Mouse (Mus musculus) intestine, embryonic 15.5 days (tissue): Measurements from ENCODE around the gene Rps7. TPM values are rescaled to one million over a fixed set of nuclear protein-coding genes. Genes with fewer than 3 reads are reported as not detected.
A peak's percentile ranks its signal among the peaks of the same experiment; 100 is the strongest.

Experiments
- ATAC-seq: fragments of 200-750 bp; cut with Nextera tagmentation; 2 replicates; pipeline ENCODE4 v1.8.0; 2017; ENCODE audit warnings: moderate TSS enrichment, moderate library complexity
- H3K27ac ChIP-seq: fragments of 300-500 bp; sonication (generic); 2 replicates; pipeline ENCODE4 v1.5.1; 2015; ENCODE audit warnings: mild to moderate bottlenecking, inconsistent platforms
- H3K27me3 ChIP-seq: fragments of 300-500 bp; sonication (generic); replicated peaks from 2 replicates; pipeline ENCODE4 v1.6.1; 2015; ENCODE audit warnings: inconsistent platforms
- H3K36me3 ChIP-seq: fragments of 300-500 bp; sonication (generic); 2 replicates; pipeline ENCODE4 v1.6.1; 2015; ENCODE audit warnings: inconsistent platforms
- H3K4me1 ChIP-seq: fragments of 300-500 bp; sonication (generic); replicated peaks from 2 replicates; pipeline ENCODE4 v1.6.1; 2015; ENCODE audit warnings: inconsistent platforms
- H3K4me2 ChIP-seq: fragments of 300-500 bp; sonication (generic); replicated peaks from 2 replicates; pipeline ENCODE4 v1.6.1; 2015; ENCODE audit warnings: mild to moderate bottlenecking, inconsistent platforms
- H3K4me3 ChIP-seq: fragments of 300-500 bp; sonication (generic); replicated peaks from 2 replicates; pipeline ENCODE4 v1.5.1; 2015; ENCODE audit warnings: inconsistent platforms
- H3K9ac ChIP-seq: fragments of 300-500 bp; sonication (generic); 2 replicates; pipeline ENCODE4 v1.6.1; 2015; ENCODE audit warnings: inconsistent platforms
- H3K9me3 ChIP-seq: fragments of 300-500 bp; sonication (generic); 2 replicates; pipeline ENCODE4 v1.6.1; 2016; ENCODE audit warnings: inconsistent platforms
- WGBS: fragments of 180-500 bp; shearing (Covaris S2); methylation state at CpG from one replicate; pipeline ENCODE4 v1.1.7; 2015; 5-methylcytosine and 5-hydroxymethylcytosine counted together
- polyA plus RNA-seq: library from polyadenylated mRNA; unstranded; fragments of >200 nt; fragmentation: Nextera tagmentation; extraction: Ambion mirVana; gene quantifications from 2 replicates; pipeline ENCODE4 v1.2.1, GENCODE M21; 2015

Gene Rps7
- 676 and 798 TPM in 2 replicates for polyA plus RNA-seq

DNA sequence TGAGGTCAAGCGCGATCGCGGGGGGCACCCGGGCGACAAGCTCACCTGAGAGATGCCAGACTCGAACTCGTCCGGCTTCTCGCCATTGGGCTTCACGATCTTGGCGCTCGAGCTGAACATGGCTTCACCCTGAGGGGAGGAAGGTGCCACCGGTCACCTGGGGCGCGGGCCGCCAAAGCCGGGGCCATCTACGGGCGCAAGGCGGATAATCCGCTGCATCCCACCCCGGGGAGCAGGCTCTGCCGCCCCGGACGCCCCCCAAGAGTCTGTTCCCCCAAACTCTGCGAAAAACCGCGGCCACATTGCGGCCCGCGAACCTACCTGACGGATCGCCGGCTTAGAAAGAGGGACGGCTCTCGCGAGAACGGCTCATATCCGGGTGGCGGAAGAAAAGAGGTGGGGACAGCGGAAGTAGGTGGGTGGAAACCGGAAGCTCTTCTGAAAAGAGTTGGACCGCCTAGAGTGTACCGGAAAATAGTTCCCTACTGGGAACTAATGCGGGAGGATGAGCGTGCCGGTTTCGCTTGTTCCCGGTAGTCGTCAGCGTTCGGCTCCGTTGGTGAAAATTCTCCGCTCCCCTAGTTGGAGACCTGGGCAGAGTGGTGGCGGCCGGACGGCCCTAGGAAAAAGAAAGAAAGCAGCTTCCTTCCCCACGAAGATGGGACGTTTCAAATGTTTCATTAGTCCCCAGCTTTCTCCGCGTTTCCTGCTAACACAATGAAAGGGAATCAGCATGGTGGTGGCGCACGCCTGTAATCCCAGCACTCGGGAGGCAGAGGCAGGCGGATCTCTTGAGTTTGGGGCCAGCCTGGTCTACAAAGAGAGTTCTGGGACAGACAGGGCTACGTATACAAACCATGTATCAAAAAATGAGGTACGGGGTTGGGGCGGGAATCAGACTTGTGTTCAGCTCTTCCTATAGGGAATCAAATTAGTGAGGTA, at the start of gene Rps7:
Rps7 (minus strand) TSS at position 419 of the 942 bp plus-strand sequence.
- ATAC-seq: peak; percentile 98
- Histone ChIP-seq H3K27me3 (no peaks in the 10 kb centered on the region), H3K27ac (peak within 1 kb of the TSS; percentile 87), H3K4me2 (peak within 1 kb of the TSS; percentile 63), H3K4me1 (peaks cover 18% of the 10 kb centered on the region), H3K4me3 (peak within 1 kb of the TSS; percentile 88), H3K9me3 (no peaks in the 10 kb centered on the region), H3K9ac (peak within 1 kb of the TSS; percentile 96), H3K36me3 (peaks cover 30% of the 10 kb centered on the region)
- 4% methylated on average over 69 of the region's 69 CpGs for WGBS

DNA sequence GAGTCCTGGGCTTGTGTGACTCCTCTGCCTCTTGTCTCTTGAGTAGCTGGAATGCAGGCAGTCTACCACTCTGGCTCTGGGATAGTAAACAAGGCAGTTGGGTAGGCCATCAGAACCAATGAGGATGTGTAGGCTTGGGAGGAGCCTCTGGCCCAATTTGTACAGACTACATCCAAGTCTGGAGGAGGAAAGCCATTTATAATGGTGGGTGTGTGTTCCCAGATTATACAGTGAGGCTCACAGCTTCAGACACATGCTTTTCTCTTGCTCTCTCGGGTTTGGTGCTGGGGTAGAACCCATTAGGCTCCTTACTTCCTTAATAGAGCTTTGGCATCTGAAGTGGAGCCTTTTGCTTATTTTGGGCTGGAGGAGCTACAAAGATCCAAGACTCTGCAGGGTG, 48.9 kb upstream of the Rps7 start:
- no peaks in the 10 kb centered on the region for H3K9me3 ChIP-seq
- WGBS: 63% methylated on average over 1 of the region's 1 CpGs

DNA sequence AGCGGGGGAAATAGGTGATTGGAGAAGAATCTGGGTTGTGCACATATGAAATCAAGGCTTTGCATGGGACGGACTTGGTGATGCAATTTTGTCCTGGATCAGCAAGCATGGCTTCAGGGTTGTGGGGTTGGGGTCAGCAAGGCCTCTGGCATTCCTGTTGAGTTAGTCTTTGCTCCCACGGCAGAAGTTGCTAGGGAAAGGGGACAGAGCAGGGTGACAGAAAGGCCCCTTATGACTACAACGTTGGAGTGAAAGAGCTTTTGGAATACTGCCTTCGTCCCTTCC, 40.1 kb upstream of the Rps7 start:
- H3K9me3 ChIP-seq: no peaks in the 10 kb centered on the region
- WGBS: 65% methylated on average over 5 of the region's 5 CpGs
- H3K4me2 ChIP-seq: peak overlapping the region; percentile 63
- no peaks in the 10 kb centered on the region for H3K27me3 ChIP-seq
- H3K4me1 ChIP-seq: peaks cover 6% of the 10 kb centered on the region; the same call in 1 of the 2 replicates
- peak overlapping the region; percentile 93 for H3K27ac ChIP-seq
- H3K4me3 ChIP-seq: peak overlapping the region; percentile 55
- peak overlapping the region; percentile 61 for H3K9ac ChIP-seq
- peak; percentile 1; the same call in 1 of the 2 replicates for ATAC-seq
- peaks cover 11% of the 10 kb centered on the region for H3K36me3 ChIP-seq

More for the DNA sequence above, 48.9 kb upstream of the Rps7 start:
- H3K4me3 ChIP-seq: no peak overlapping the region
- no peak for ATAC-seq
- H3K36me3 ChIP-seq: peaks cover 10% of the 10 kb centered on the region; the same call in 1 of the 2 replicates
- no peak overlapping the region for H3K27ac ChIP-seq
- no peak overlapping the region for H3K4me2 ChIP-seq
- H3K27me3 ChIP-seq: no peaks in the 10 kb centered on the region
- 0 out of 2 replicates have a peak, but pooled peaks cover 6% of the 10 kb centered on the region for H3K4me1 ChIP-seq
- H3K9ac ChIP-seq: no peak overlapping the region

DNA sequence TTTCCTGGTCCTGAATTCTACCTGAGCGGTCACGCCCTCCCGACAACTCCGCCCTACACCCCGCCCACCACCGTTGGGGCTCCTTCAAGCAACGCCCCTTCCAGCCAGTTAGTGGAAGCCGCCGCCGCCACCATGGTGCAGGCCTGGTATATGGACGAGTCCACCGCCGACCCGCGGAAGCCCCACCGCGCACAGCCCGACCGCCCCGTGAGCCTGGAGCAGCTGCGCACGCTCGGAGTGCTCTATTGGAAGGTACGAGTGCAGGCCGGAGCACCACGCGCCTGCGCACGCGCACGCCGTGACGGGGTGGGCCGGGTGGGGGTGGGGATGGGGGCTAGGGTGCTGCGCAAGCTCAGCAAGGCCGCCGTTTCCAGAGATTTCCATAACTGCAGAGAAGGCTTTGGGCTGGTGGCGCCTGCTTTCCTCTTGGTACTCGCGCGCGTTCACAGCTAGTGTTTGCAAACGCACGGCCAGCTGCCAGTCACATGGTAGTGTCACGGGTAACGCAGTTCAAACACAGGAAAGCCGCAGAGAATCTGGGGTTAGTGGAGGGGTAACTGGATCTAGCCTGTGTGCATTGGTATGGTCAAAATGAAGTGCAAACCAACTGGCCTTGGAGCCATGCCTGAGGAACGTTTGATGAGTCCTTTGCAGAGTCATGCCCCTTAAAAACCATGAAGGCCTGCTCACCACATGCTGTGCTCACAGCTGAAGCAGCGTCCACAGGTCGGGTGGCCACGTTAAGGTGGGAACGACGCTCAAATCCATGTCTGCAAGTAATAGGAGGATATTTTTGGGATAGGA, 39.6 kb upstream of the Rps7 start, which contains the start of gene Adi1:
Adi1 (plus strand) TSS at position 111 of the 804 bp plus-strand sequence.
- H3K27me3 ChIP-seq: no peaks in the 10 kb centered on the region
- H3K9me3 ChIP-seq: no peaks in the 10 kb centered on the region
- peak within 1 kb of the TSS; percentile 93 for H3K27ac ChIP-seq
- H3K36me3 ChIP-seq: peaks cover 8% of the 10 kb centered on the region
- H3K4me1 ChIP-seq: peaks cover 6% of the 10 kb centered on the region; the same call in 1 of the 2 replicates
- peak; percentile 97 for ATAC-seq
- H3K4me2 ChIP-seq: peak within 1 kb of the TSS; percentile 63
- peak within 1 kb of the TSS; percentile 61 for H3K9ac ChIP-seq
- H3K4me3 ChIP-seq: peak within 1 kb of the TSS; percentile 55
- WGBS: 2% methylated on average over 50 of the region's 53 CpGs

DNA sequence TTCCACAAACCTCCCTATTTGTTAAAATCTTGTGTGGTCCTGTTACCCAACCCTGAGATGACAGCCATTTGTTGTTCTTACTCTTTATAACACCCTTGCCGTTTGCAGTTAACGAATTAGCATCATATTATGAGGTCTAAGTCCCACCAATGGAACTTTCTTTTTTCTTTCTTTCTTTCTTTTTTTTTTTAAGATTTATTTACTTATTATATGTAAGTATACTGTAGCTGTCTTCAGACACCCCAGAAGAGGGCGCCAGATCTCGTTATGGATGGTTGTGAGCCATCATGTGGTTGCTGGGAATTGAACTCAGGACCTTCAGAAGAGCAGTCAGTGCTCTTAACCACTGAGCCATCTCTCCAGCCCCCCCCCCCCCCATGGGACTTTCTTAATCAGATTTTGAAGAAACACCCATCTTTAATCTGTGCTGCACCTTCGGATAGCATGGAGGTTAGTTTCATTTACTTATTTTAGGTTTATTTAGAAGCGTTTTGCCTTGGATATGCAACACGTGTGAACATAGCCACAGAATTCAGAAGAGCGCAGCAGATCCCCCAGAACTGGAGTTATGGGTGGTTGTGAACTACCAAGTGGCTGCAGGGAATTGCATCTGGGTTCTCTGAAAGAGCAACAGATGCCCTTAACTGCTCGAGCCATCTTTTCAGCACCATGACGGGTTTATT, 38.4 kb upstream of the Rps7 start:
- Histone ChIP-seq H3K9ac (no peak overlapping the region), H3K4me2 (peak overlapping the region; percentile 63; the same call in 1 of the 2 replicates), H3K27me3 (no peaks in the 10 kb centered on the region), H3K4me1 (peaks cover 6% of the 10 kb centered on the region; the same call in 1 of the 2 replicates), H3K4me3 (no peak overlapping the region), H3K9me3 (no peaks in the 10 kb centered on the region), H3K27ac (no peak overlapping the region), H3K36me3 (peaks cover 8% of the 10 kb centered on the region; the same call in 1 of the 2 replicates)
- ATAC-seq: no peak
- 77% methylated on average over 10 of the region's 10 CpGs for WGBS

DNA sequence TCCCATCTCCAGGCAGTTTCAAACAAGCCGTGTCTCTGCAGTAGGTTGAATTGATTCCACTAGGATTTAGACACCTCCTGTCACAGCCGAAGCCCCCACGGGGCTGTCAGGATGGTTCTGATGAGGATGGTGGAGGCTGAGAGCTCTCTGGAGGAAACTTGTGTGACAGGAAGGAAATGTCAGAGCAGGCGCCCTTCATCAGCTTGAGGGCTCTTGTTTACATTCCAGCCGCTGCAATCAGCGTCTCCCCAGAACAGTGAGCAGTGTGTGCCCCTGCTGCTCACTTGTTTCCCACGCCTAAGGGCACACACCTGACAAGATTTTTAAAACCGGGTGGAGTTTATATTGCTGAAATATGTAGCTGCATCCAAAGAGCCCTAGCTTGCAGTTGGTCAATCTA, 31.5 kb upstream of the Rps7 start:
- no peak overlapping the region for H3K9ac ChIP-seq
- WGBS: 9% methylated on average over 8 of the region's 8 CpGs
- no peaks in the 10 kb centered on the region for H3K36me3 ChIP-seq
- no peak overlapping the region for H3K27ac ChIP-seq
- H3K27me3 ChIP-seq: no peaks in the 10 kb centered on the region
- H3K4me2 ChIP-seq: no peak overlapping the region
- 0 out of 2 replicates have a peak, but pooled peaks have one; percentile 49 for ATAC-seq
- H3K9me3 ChIP-seq: no peaks in the 10 kb centered on the region
- 0 out of 2 replicates have a peak, but pooled peaks cover 4% of the 10 kb centered on the region for H3K4me1 ChIP-seq
- no peak overlapping the region for H3K4me3 ChIP-seq

DNA sequence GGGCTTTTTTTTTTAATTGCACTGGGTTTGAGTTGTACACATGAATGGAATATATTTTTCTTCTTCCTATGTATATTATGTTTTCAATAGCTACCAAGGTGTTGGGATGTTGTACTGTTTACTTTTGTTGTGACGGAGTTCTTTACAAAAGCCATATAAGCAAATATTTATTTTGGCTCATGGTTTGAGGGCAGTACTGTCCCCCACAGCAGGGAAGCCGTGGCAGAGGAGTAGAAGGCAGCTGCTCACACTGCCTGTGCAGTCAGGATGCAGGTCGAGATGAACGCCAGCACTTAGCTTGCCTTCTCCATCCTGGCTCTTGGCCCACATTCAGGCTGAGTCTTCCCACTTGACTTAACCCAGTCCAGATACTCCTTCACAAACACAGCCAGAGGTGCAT, 31.0 kb upstream of the Rps7 start:
- WGBS: 44% methylated on average over 4 of the region's 4 CpGs
- Histone ChIP-seq H3K4me3 (no peak overlapping the region), H3K27ac (no peak overlapping the region), H3K27me3 (no peaks in the 10 kb centered on the region), H3K9me3 (no peaks in the 10 kb centered on the region), H3K36me3 (no peaks in the 10 kb centered on the region), H3K9ac (no peak overlapping the region), H3K4me1 (0 out of 2 replicates have a peak, but pooled peaks cover 4% of the 10 kb centered on the region), H3K4me2 (no peak overlapping the region)
- ATAC-seq: no peak

DNA sequence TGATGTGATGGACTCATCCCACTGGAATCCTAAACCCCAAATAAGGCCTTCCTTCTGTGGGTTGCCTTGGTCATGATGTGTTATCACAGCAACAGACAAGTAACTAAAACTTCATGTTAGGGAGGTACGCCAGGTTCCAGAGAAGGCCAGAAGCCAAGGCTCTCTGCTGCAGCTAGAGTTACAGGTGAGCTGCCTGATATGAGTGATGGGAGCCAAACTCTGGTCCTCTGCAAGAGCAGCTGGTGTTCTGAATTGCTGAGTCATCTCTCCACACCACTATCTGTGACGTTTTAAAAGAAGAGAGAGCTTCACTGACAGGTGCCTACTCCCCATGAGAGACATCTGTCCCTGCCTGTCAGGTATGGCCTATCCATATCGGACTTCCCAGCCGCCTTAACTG, 26.9 kb upstream of the Rps7 start:
- Histone ChIP-seq H3K27ac (no peak overlapping the region), H3K4me3 (no peak overlapping the region), H3K9me3 (no peaks in the 10 kb centered on the region), H3K36me3 (peaks cover 19% of the 10 kb centered on the region), H3K27me3 (no peaks in the 10 kb centered on the region), H3K4me1 (0 out of 2 replicates have a peak, but pooled peaks cover 4% of the 10 kb centered on the region), H3K9ac (no peak overlapping the region), H3K4me2 (no peak overlapping the region)
- 79% methylated on average over 4 of the region's 4 CpGs for WGBS
- no peak for ATAC-seq

DNA sequence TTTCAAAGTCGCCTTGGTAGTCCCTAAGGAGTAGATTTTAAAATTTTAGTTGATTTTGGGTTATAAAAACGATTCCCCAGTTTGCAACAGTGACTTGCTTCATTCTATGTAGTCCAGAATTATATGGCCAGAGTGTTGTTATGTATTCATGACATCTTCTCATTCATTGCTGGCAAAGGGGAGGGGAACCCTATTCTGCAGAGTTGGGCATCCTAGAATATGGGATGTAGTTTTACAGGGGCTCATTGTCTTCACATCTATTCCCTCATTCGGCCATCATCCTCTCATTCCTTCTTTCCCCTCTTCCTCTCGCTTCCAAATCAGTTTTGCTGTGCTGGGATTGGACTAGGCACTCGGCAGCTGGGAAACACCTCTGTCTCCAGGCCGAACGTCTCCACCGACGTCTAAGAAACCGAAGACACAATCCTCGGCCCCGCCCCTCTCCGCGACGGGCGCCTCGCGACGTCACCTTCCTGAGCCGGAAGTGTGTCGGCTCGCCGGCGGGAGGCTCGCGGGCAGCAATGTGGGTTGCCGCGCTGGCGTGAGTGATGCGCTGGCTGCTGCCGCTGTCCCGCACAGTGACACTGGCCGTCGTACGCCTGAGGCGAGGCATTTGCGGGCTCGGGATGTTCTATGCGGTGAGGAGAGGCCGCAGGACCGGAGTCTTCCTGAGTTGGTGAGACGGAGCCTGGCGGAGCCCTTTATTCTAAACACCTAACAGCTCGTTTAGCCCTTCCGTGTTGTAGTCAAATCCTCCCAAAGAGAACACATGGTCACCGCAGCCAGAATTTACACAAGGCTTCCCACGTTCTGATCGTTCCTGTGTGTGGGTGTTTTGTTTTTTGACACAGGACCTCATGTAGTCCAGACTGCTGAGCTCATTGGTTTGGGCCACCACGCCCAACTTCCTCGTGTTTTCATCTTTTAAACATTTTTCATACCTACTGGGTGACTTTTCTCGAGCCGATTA, 13.7 kb upstream of the Rps7 start, which contains the start of gene Rnaseh1:
Rnaseh1 (plus strand) TSS at position 462 of the 970 bp plus-strand sequence.
- Histone ChIP-seq H3K27me3 (no peaks in the 10 kb centered on the region), H3K4me3 (peak within 1 kb of the TSS; percentile 73), H3K9me3 (no peaks in the 10 kb centered on the region), H3K27ac (no peak within 1 kb of the TSS; the same call in 1 of the 2 replicates), H3K9ac (peak within 1 kb of the TSS; percentile 76), H3K36me3 (0 out of 2 replicates have a peak, but pooled peaks cover 3% of the 10 kb centered on the region), H3K4me1 (peaks cover 5% of the 10 kb centered on the region; the same call in 1 of the 2 replicates), H3K4me2 (peak within 1 kb of the TSS; percentile 71)
- peak; percentile 97 for ATAC-seq
- 2% methylated on average over 52 of the region's 52 CpGs for WGBS

DNA sequence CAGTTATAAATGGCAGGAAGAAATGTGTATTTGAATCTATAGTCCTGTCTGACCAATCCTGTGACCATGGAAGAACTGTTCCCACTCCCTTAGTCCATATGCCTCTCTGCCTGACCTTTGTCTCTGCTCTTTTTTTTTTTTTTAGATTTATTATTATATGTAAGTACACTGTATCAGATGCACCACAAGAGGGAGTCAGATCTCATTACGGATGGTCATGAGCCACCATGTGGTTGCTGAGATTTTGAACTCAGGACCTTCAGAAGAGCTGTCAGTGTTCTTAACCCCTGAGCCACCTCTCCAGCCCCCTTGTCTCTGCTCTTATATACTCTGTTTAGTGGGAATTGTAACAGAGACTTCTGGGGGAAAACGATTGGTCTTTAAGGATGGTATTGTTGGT, 3.0 kb upstream of the Rps7 start:
- H3K4me2 ChIP-seq: no peak overlapping the region
- H3K36me3 ChIP-seq: peaks cover 2% of the 10 kb centered on the region; the same call in 1 of the 2 replicates
- H3K4me3 ChIP-seq: no peak overlapping the region
- H3K27ac ChIP-seq: no peak overlapping the region
- ATAC-seq: no peak
- H3K9ac ChIP-seq: no peak overlapping the region
- H3K4me1 ChIP-seq: peaks cover 8% of the 10 kb centered on the region
- WGBS: 62% methylated on average over 2 of the region's 2 CpGs
- H3K9me3 ChIP-seq: no peaks in the 10 kb centered on the region
- no peaks in the 10 kb centered on the region for H3K27me3 ChIP-seq

DNA sequence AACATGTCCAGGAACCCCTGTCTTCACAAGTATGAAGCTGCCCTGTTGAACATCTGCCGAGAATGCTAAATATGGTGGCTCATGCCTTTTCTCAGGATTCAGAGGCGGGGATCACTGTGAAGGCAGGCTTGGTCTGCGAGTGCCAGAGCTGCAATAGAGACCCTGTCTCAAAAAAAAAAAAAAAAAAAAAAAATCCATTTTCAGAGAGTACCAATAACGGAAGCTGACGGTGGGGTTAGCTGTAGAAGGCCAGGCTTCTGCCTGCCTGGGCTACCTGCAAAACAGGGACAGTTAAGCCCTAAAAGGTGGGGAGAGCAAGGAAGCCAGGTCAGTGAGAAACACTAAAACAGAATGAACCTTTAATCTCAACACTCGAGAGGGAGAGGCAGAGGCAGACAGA, 790 bp upstream of the Rps7 start:
- no peak for ATAC-seq
- Histone ChIP-seq H3K27me3 (no peaks in the 10 kb centered on the region), H3K4me3 (peak overlapping the region; percentile 88), H3K36me3 (peaks cover 24% of the 10 kb centered on the region), H3K4me1 (peaks cover 18% of the 10 kb centered on the region), H3K9me3 (no peaks in the 10 kb centered on the region), H3K27ac (no peak overlapping the region), H3K9ac (no peak overlapping the region), H3K4me2 (peak overlapping the region; percentile 55)
- WGBS: 90% methylated on average over 6 of the region's 6 CpGs
